Mouse (Mus musculus) brain, adult 2 months (tissue): ENCODE results near the gene Etl4.

Experiments
- DNase-seq: peaks from one replicate; pipeline ENCODE4 v3.0.0; 2011; ENCODE audit warnings: low read depth, low spot score

Gene Etl4

GRCm38 (mm10) chr2:19909171-19909899 lies at the start of gene Etl4:
Etl4 (plus strand) TSS chr2:19909780.
- peak; percentile 92 for DNase-seq

- peak; percentile 21 for DNase-seq
These were observed 40.4 kb upstream of the Etl4 start for GRCm38 (mm10) chr2:19869167-19869566.

GRCm38 (mm10) chr2:19871881-19872280 lies 37.7 kb upstream of the Etl4 start:
- no peak for DNase-seq

- DNase-seq: no peak
These were observed 18.7 kb upstream of the Etl4 start for GRCm38 (mm10) chr2:19890875-19891274.

GRCm38 (mm10) chr2:19909900-19910780 lies 560 bp downstream of the Etl4 start:
- DNase-seq: peak; percentile 80

- peak; percentile 24 for DNase-seq
These were observed 1.2 kb downstream of the Etl4 start for GRCm38 (mm10) chr2:19910781-19911175.

- peak; percentile 31 for DNase-seq
These were observed 9.6 kb downstream of the Etl4 start for GRCm38 (mm10) chr2:19919190-19919589.

- peak; percentile 77 for DNase-seq
These were observed 20.4 kb downstream of the Etl4 start for GRCm38 (mm10) chr2:19930009-19930408.

- DNase-seq: no peak
These were observed 24.3 kb downstream of the Etl4 start for GRCm38 (mm10) chr2:19933836-19934235.

GRCm38 (mm10) chr2:19945205-19945604 lies 35.6 kb downstream of the Etl4 start:
- DNase-seq: peak; percentile 66

GRCm38 (mm10) chr2:19953028-19953427 lies 43.4 kb downstream of the Etl4 start:
- DNase-seq: no peak

- no peak for DNase-seq
These were observed 56.9 kb downstream of the Etl4 start for GRCm38 (mm10) chr2:19966445-19966844.

- DNase-seq: peak; percentile 71
These were observed 128.1 kb downstream of the Etl4 start for GRCm38 (mm10) chr2:20037671-20038070.

- no peak for DNase-seq
These were observed 162.8 kb downstream of the Etl4 start for GRCm38 (mm10) chr2:20072377-20072776.

- peak; percentile 71 for DNase-seq
These were observed 166.7 kb downstream of the Etl4 start for GRCm38 (mm10) chr2:20076118-20076796.

- DNase-seq: no peak
These were observed 175.2 kb downstream of the Etl4 start for GRCm38 (mm10) chr2:20084781-20085180.

GRCm38 (mm10) chr2:20105456-20105855 lies 195.9 kb downstream of the Etl4 start:
- DNase-seq: peak; percentile 53

GRCm38 (mm10) chr2:20111703-20112102 lies 202.1 kb downstream of the Etl4 start:
- peak; percentile 75 for DNase-seq

- no peak for DNase-seq
These were observed 216.3 kb downstream of the Etl4 start for GRCm38 (mm10) chr2:20125914-20126313.

- DNase-seq: no peak
These were observed 222.2 kb downstream of the Etl4 start for GRCm38 (mm10) chr2:20131792-20132191.

- DNase-seq: no peak
These were observed 228.8 kb downstream of the Etl4 start for GRCm38 (mm10) chr2:20138426-20138825.

- peak; percentile 58 for DNase-seq
These were observed 235.8 kb downstream of the Etl4 start for GRCm38 (mm10) chr2:20145368-20145767.
